Mouse (Mus musculus): ENCODE data around the gene Cul3. TPM values are rescaled to one million over a fixed set of nuclear protein-coding genes. Genes with fewer than 3 reads are reported as not detected.

Cul3 gene
- total RNA-seq, 2 experiments from 2014 or later = 74.6 to 304 TPM

- no peak for ATAC-seq (replicated peaks; ENCODE audit: poor library complexity, severe bottlenecking)
These were observed 15.9 kb downstream of the Cul3 start for GRCm38 (mm10) chr1:80324370-80324769.

GRCm38 (mm10) chr1:80315533-80316045 is 24.7 kb downstream of the Cul3 start:
- no peak for ATAC-seq (replicated peaks; ENCODE audit: poor library complexity, severe bottlenecking)

DNA sequence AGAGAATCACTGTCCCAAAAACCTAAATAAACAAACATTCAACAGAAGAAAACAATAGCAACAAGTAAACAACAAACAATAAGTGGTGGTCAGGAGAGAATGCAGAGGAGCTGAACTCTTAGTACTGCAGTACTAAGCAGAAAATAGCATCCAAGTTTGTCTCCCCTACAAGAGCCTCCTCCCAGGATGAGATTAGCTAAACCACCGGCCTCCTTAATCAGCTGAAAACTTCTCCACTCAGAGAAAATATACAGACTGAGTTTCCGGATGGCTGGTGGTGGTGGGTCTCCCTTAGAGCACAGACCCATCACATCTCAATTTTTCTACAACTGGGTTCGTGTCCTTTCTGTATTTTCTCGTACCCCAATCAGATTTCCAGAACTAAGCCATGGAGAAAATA is 47.0 kb downstream of the Cul3 start:
- no peak for ATAC-seq (replicated peaks; ENCODE audit: poor library complexity, severe bottlenecking)

- no peak for ATAC-seq (replicated peaks; ENCODE audit: poor library complexity, severe bottlenecking)
These were observed 61.5 kb downstream of the Cul3 start for GRCm38 (mm10) chr1:80278731-80279130.

GRCm38 (mm10) chr1:80260443-80260842 is 79.8 kb downstream of the Cul3 start:
- ATAC-seq (replicated peaks; ENCODE audit: poor library complexity, severe bottlenecking) = no peak

GRCm38 (mm10) chr1:80258632-80259031 is 81.6 kb downstream of the Cul3 start:
- no peak for ATAC-seq (replicated peaks; ENCODE audit: poor library complexity, severe bottlenecking)

- ATAC-seq (replicated peaks; ENCODE audit: poor library complexity, severe bottlenecking) = no peak
These were observed 87.0 kb downstream of the Cul3 start for GRCm38 (mm10) chr1:80253309-80253708.

- ATAC-seq (replicated peaks; ENCODE audit: poor library complexity, severe bottlenecking) = no peak
These were observed 90.0 kb downstream of the Cul3 start for GRCm38 (mm10) chr1:80250247-80250646.

GRCm38 (mm10) chr1:80247131-80247530 is 93.1 kb downstream of the Cul3 start:
- ATAC-seq (replicated peaks; ENCODE audit: poor library complexity, severe bottlenecking) = no peak

DNA sequence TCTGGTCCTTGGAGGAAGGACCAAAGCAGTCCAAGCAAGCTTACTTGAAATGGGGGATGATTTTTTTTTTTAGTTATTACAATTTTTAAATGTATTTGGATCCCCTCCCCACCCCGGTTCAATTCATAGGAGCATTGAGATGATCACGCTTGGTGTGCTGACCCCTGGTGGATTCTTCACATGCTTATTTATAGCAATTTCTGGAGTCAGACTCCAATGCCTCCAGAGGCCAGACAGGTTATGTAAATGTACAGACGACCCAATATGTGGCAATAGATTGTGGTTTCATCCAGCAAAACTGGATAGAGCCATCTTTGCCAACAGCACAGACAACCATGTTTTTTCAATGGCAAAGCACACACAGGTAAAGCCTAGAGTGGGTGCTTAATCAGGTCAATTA is 96.2 kb downstream of the Cul3 start:
- ATAC-seq (replicated peaks; ENCODE audit: poor library complexity, severe bottlenecking) = peak; percentile 68

DNA sequence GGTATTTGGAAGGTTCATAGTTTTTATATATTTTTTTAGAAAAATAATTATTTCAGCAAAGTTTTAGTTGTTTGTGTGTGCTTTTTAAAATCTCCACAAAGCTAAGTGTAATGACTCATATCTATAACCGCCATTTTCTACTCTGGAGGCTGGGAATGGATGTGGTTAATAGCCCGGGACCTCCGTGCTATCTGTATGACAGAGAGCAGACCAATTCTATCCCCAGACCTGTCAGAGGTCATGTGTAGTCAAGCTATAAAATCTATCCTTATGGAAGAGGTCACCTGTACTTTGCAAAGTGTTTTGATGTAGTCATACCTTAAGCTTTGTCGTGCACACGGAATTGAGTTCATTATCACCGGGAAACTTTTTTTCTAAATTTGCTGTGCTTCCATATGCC is 98.7 kb downstream of the Cul3 start:
- ATAC-seq (replicated peaks; ENCODE audit: poor library complexity, severe bottlenecking) = no peak

- ATAC-seq (replicated peaks; ENCODE audit: poor library complexity, severe bottlenecking) = no peak
These were observed 100.1 kb downstream of the Cul3 start for GRCm38 (mm10) chr1:80240017-80240660.

GRCm38 (mm10) chr1:80239481-80239880 is 100.8 kb downstream of the Cul3 start:
- no peak for ATAC-seq (replicated peaks; ENCODE audit: poor library complexity, severe bottlenecking)

- ATAC-seq (replicated peaks; ENCODE audit: poor library complexity, severe bottlenecking) = no peak
These were observed 103.2 kb downstream of the Cul3 start for GRCm38 (mm10) chr1:80236951-80237702.

- no peak for ATAC-seq (replicated peaks; ENCODE audit: poor library complexity, severe bottlenecking)
These were observed 104.2 kb downstream of the Cul3 start for GRCm38 (mm10) chr1:80236126-80236525.

- no peak for ATAC-seq (replicated peaks; ENCODE audit: poor library complexity, severe bottlenecking)
These were observed 109.7 kb downstream of the Cul3 start for GRCm38 (mm10) chr1:80230612-80231011.

GRCm38 (mm10) chr1:80224839-80225412 is 115.4 kb downstream of the Cul3 start:
- ATAC-seq (replicated peaks; ENCODE audit: poor library complexity, severe bottlenecking) = no peak

DNA sequence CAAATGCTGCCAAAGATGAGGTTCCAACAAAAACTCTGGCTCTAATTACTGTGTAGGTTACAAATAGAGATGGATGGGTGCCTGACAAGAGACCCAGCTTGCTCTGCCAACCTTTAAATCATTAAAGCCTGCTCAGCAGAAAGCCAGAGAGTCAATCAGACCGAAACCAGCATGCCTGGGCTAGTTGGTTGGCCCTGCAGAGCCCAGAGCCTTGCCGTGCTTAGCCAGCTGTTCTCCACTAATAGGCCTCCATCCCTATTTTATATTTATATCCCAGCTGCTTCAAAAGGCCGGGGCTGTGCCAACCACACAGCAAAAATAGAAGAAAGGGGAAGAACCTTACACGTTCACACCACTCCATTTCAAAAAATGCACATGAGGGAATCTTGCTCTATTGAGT is 119.1 kb downstream of the Cul3 start:
- ATAC-seq (replicated peaks; ENCODE audit: poor library complexity, severe bottlenecking) = no peak

DNA sequence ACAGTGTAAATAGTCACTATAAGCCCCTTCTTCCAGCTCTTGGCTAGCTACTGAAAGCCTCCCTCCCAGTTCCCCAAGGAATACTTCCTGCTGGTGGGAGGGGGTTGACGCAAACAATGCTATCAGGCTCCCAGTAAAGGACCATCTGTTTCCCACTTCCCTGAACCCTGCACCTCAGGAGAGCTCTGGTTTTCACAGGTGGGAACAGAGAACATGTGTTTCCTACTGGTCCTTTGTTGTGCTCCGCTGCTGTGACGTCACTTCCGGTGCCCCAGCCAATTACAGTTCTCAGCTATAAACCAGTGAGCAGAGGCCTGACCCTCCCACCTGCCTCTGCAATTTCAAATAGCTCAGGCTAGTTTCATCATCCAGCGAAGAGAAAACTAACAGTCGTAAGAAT is 122.0 kb downstream of the Cul3 start, which contains the start of gene Fam124b:
Gene Fam124b, minus strand, starts transcription at position 206 of the 400 bp plus-strand sequence.
- ATAC-seq (replicated peaks; ENCODE audit: poor library complexity, severe bottlenecking) = peak; percentile 35; the same call in 1 of the 2 replicates
